Mouse (Mus musculus): ENCODE results near the gene Inpp4b. TPM values are rescaled to one million over a fixed set of nuclear protein-coding genes. Genes with fewer than 3 reads are reported as not detected.
A peak's percentile ranks its signal among the peaks of the same experiment; 100 is the strongest.
"Not testable (repeated sequence)": the region's sequence is repeated elsewhere in the genome, so short reads cannot be mapped to it uniquely, and the experiment has no call there.

Inpp4b gene
- total RNA-seq, 1 experiment from 2014 or later: 6.2 TPM

- DNase-seq: no peak
Observed at GRCm38 (mm10) chr8:81996239-81996638, 653.9 kb downstream of the Inpp4b start.

- no peak for DNase-seq
Observed at GRCm38 (mm10) chr8:81996823-81997222, 654.5 kb downstream of the Inpp4b start.

GRCm38 (mm10) chr8:82004158-82004557 is 661.8 kb downstream of the Inpp4b start:
- DNase-seq: no peak

- no peak for DNase-seq
Observed at GRCm38 (mm10) chr8:82005466-82005865, 663.1 kb downstream of the Inpp4b start.

GRCm38 (mm10) chr8:82017792-82018191 is 675.4 kb downstream of the Inpp4b start:
- DNase-seq: no peak

GRCm38 (mm10) chr8:82027401-82027800 is 685.0 kb downstream of the Inpp4b start:
- peak; percentile 29 for DNase-seq

GRCm38 (mm10) chr8:82028896-82029295 is 686.5 kb downstream of the Inpp4b start:
- DNase-seq: peak; percentile 35

- not testable (repeated sequence) for DNase-seq
Observed at GRCm38 (mm10) chr8:82032035-82032434, 689.7 kb downstream of the Inpp4b start.

- no peak for DNase-seq
Observed at GRCm38 (mm10) chr8:82054030-82054429, 711.7 kb downstream of the Inpp4b start.

- DNase-seq: no peak
Observed at GRCm38 (mm10) chr8:82067619-82068018, 725.3 kb downstream of the Inpp4b start.

- no peak for DNase-seq
Observed at GRCm38 (mm10) chr8:82079267-82079666, 736.9 kb downstream of the Inpp4b start.

GRCm38 (mm10) chr8:82086631-82087030 is 744.3 kb downstream of the Inpp4b start:
- DNase-seq: not testable (repeated sequence)

- DNase-seq: no peak
Observed at GRCm38 (mm10) chr8:82090901-82091300, 748.5 kb downstream of the Inpp4b start.

- no peak for DNase-seq
Observed at GRCm38 (mm10) chr8:82093274-82093673, 750.9 kb downstream of the Inpp4b start.

- DNase-seq: no peak
Observed at GRCm38 (mm10) chr8:82104560-82104959, 762.2 kb downstream of the Inpp4b start.

GRCm38 (mm10) chr8:82106131-82106530 is 763.8 kb downstream of the Inpp4b start:
- no peak for DNase-seq

- no peak for DNase-seq
Observed at GRCm38 (mm10) chr8:82150272-82150671, 807.9 kb downstream of the Inpp4b start.

- no peak for DNase-seq
Observed at GRCm38 (mm10) chr8:82157928-82158327, 815.6 kb downstream of the Inpp4b start.

Data from adrenal gland, postnatal 14 days (tissue).